Mouse (Mus musculus) gastrocnemius, adult 8-10 months (tissue): ENCODE results near the gene Lysmd4. TPM values are rescaled to one million over a fixed set of nuclear protein-coding genes. Genes with fewer than 3 reads are reported as not detected.

Experiments
- DNase-seq, 2 experiments: peaks; one replicate each; pipeline ENCODE4 v3.0.0; 2022; ENCODE audit warnings: low spot score in 2 of 2
- total RNA-seq, 4 experiments: library from RNA; stranded (reverse); gene quantifications; 2 replicates each; pipeline ENCODE4 v1.2.4; 2022

The Lysmd4 gene
- 10 to 100 TPM in 1 of 4 experiments, 1 to 10 TPM in 3; 5.7 to 10.3 (median 7.6) TPM for total RNA-seq

- DNase-seq: peak; percentile 98
These were observed at the start of gene Lysmd4 for GRCm38 (mm10) chr7:67222220-67222862. Lysmd4 (plus strand) TSS chr7:67222544.

- DNase-seq: no peak
These were observed 48.7 kb upstream of the Lysmd4 start for GRCm38 (mm10) chr7:67173522-67174195.

- no peak for DNase-seq
These were observed 38.6 kb upstream of the Lysmd4 start for GRCm38 (mm10) chr7:67183786-67184185.

GRCm38 (mm10) chr7:67199412-67199811 is 22.9 kb upstream of the Lysmd4 start:
- peak in 1 of 2 experiments; percentile 31 for DNase-seq

- no peak for DNase-seq
These were observed 18.7 kb upstream of the Lysmd4 start for GRCm38 (mm10) chr7:67203625-67204024.

GRCm38 (mm10) chr7:67205734-67206425 is 16.5 kb upstream of the Lysmd4 start:
- DNase-seq: no peak

GRCm38 (mm10) chr7:67206496-67206895 is 15.8 kb upstream of the Lysmd4 start:
- no peak for DNase-seq

GRCm38 (mm10) chr7:67207701-67208100 is 14.6 kb upstream of the Lysmd4 start:
- DNase-seq: no peak

GRCm38 (mm10) chr7:67208317-67208716 is 14.0 kb upstream of the Lysmd4 start:
- no peak for DNase-seq

- no peak for DNase-seq
These were observed 12.1 kb upstream of the Lysmd4 start for GRCm38 (mm10) chr7:67210004-67210833.

GRCm38 (mm10) chr7:67211341-67211740 is 11.0 kb upstream of the Lysmd4 start:
- no peak for DNase-seq

GRCm38 (mm10) chr7:67211971-67212370 is 10.4 kb upstream of the Lysmd4 start:
- DNase-seq: no peak

GRCm38 (mm10) chr7:67213589-67213988 is 8.8 kb upstream of the Lysmd4 start:
- DNase-seq: no peak

- no peak for DNase-seq
These were observed 6.0 kb upstream of the Lysmd4 start for GRCm38 (mm10) chr7:67216351-67216750.

- DNase-seq: peak in 1 of 2 experiments; percentile 41
These were observed 5.3 kb upstream of the Lysmd4 start for GRCm38 (mm10) chr7:67217025-67217424.

- no peak for DNase-seq
These were observed 3.7 kb downstream of the Lysmd4 start for GRCm38 (mm10) chr7:67225943-67226625.

- DNase-seq: no peak
These were observed 5.2 kb downstream of the Lysmd4 start for GRCm38 (mm10) chr7:67227538-67227937.

GRCm38 (mm10) chr7:67228390-67228789 is 6.0 kb downstream of the Lysmd4 start:
- DNase-seq: no peak

GRCm38 (mm10) chr7:67228891-67229602 is 6.7 kb downstream of the Lysmd4 start:
- no peak for DNase-seq

GRCm38 (mm10) chr7:67229701-67230100 is 7.4 kb downstream of the Lysmd4 start:
- no peak for DNase-seq
